Mouse (Mus musculus): ENCODE measurements at regions not wholly inside any gene's neighbourhood (a gene's known extent, or its start where the extent isn't known, plus 50 kb on each side); places are given as distances from the start of the nearest gene placed in this dataset.

GRCm38 (mm10) chr4:89053606-89054005 lies 83.3 kb upstream of the Mtap start:
- Histone ChIP-seq H3K4me1 (ENCODE audit: control insufficient read depth, insufficient read depth, low read length) (no peaks in the 10 kb centered on the region), H3K9ac (ENCODE audit: low read depth, low read length) (no peak overlapping the region), H3K4me2 (replicated peaks; ENCODE audit: low read depth, low read length) (no peak overlapping the region), H3K27ac (ENCODE audit: low read depth, low read length) (no peak overlapping the region), H3K36me3 (ENCODE audit: control insufficient read depth, insufficient read depth, low read length) (no peaks in the 10 kb centered on the region), H3K27me3 (ENCODE audit: control insufficient read depth, insufficient read depth, low read length) (no peaks in the 10 kb centered on the region), H3K4me3 (ENCODE audit: low read length) (no peak overlapping the region), H3K9me3 (ENCODE audit: control insufficient read depth, low read length) (no peaks in the 10 kb centered on the region)
- ATAC-seq (ENCODE audit: low FRiP score, low TSS enrichment) = peak; percentile 81; the same call in 1 of the 2 replicates
- WGBS = 30% methylated on average over 6 of the region's 6 CpGs

- whole genome bisulfite sequencing = 73% methylated on average over 5 of the region's 5 CpGs
- Histone ChIP-seq H3K36me3 (ENCODE audit: control insufficient read depth, insufficient read depth, low read length) (no peaks in the 10 kb centered on the region), H3K4me3 (ENCODE audit: low read length) (no peak overlapping the region), H3K4me2 (replicated peaks; ENCODE audit: low read depth, low read length) (no peak overlapping the region), H3K27ac (ENCODE audit: low read depth, low read length) (no peak overlapping the region), H3K4me1 (ENCODE audit: control insufficient read depth, insufficient read depth, low read length) (no peaks in the 10 kb centered on the region), H3K9ac (ENCODE audit: low read depth, low read length) (no peak overlapping the region), H3K9me3 (ENCODE audit: control insufficient read depth, low read length) (no peaks in the 10 kb centered on the region), H3K27me3 (ENCODE audit: control insufficient read depth, insufficient read depth, low read length) (no peaks in the 10 kb centered on the region)
- no peak for ATAC-seq (ENCODE audit: low FRiP score, low TSS enrichment)
These were observed 85.0 kb upstream of the Mtap start for GRCm38 (mm10) chr4:89051897-89052296.

GRCm38 (mm10) chr4:89050551-89051199 lies 86.2 kb upstream of the Mtap start:
- Histone ChIP-seq H3K27ac (ENCODE audit: low read depth, low read length) (no peak overlapping the region), H3K27me3 (ENCODE audit: control insufficient read depth, insufficient read depth, low read length) (no peaks in the 10 kb centered on the region), H3K4me1 (ENCODE audit: control insufficient read depth, insufficient read depth, low read length) (no peaks in the 10 kb centered on the region), H3K36me3 (ENCODE audit: control insufficient read depth, insufficient read depth, low read length) (no peaks in the 10 kb centered on the region), H3K4me3 (ENCODE audit: low read length) (no peak overlapping the region), H3K9ac (ENCODE audit: low read depth, low read length) (no peak overlapping the region), H3K4me2 (replicated peaks; ENCODE audit: low read depth, low read length) (no peak overlapping the region), H3K9me3 (ENCODE audit: control insufficient read depth, low read length) (no peaks in the 10 kb centered on the region)
- 76% methylated on average over 4 of the region's 4 CpGs for WGBS
- ATAC-seq (ENCODE audit: low FRiP score, low TSS enrichment) = no peak

- Histone ChIP-seq H3K9me3 (ENCODE audit: control insufficient read depth, low read length) (no peaks in the 10 kb centered on the region), H3K4me3 (ENCODE audit: low read length) (no peak overlapping the region), H3K27me3 (ENCODE audit: control insufficient read depth, insufficient read depth, low read length) (no peaks in the 10 kb centered on the region), H3K36me3 (ENCODE audit: control insufficient read depth, insufficient read depth, low read length) (no peaks in the 10 kb centered on the region), H3K4me2 (replicated peaks; ENCODE audit: low read depth, low read length) (no peak overlapping the region), H3K9ac (ENCODE audit: low read depth, low read length) (no peak overlapping the region), H3K27ac (ENCODE audit: low read depth, low read length) (no peak overlapping the region), H3K4me1 (ENCODE audit: control insufficient read depth, insufficient read depth, low read length) (no peaks in the 10 kb centered on the region)
- no peak for ATAC-seq (ENCODE audit: low FRiP score, low TSS enrichment)
- 75% methylated on average over 7 of the region's 7 CpGs for WGBS
These were observed 87.1 kb upstream of the Mtap start for GRCm38 (mm10) chr4:89049592-89050440.

GRCm38 (mm10) chr4:89044516-89044915 lies 92.4 kb upstream of the Mtap start:
- H3K4me3 ChIP-seq (ENCODE audit: low read length) = no peak overlapping the region
- no peaks in the 10 kb centered on the region for H3K9me3 ChIP-seq (ENCODE audit: control insufficient read depth, low read length)
- no peaks in the 10 kb centered on the region for H3K27me3 ChIP-seq (ENCODE audit: control insufficient read depth, insufficient read depth, low read length)
- no peak overlapping the region for H3K4me2 ChIP-seq (replicated peaks; ENCODE audit: low read depth, low read length)
- no peak overlapping the region for H3K27ac ChIP-seq (ENCODE audit: low read depth, low read length)
- H3K9ac ChIP-seq (ENCODE audit: low read depth, low read length) = no peak overlapping the region
- ATAC-seq (ENCODE audit: low FRiP score, low TSS enrichment) = no peak
- H3K4me1 ChIP-seq (ENCODE audit: control insufficient read depth, insufficient read depth, low read length) = no peaks in the 10 kb centered on the region
- H3K36me3 ChIP-seq (ENCODE audit: control insufficient read depth, insufficient read depth, low read length) = no peaks in the 10 kb centered on the region

- no peaks in the 10 kb centered on the region for H3K36me3 ChIP-seq (ENCODE audit: control insufficient read depth, insufficient read depth, low read length)
- ATAC-seq (ENCODE audit: low FRiP score, low TSS enrichment) = no peak
These were observed 92.9 kb upstream of the Mtap start for GRCm38 (mm10) chr4:89043982-89044381.

GRCm38 (mm10) chr4:89040856-89041255 lies 96.1 kb upstream of the Mtap start:
- Histone ChIP-seq H3K4me1 (ENCODE audit: control insufficient read depth, insufficient read depth, low read length) (no peaks in the 10 kb centered on the region), H3K27me3 (ENCODE audit: control insufficient read depth, insufficient read depth, low read length) (no peaks in the 10 kb centered on the region)

More at GRCm38 (mm10) chr4:89043982-89044381, 92.9 kb upstream of the Mtap start:
- Histone ChIP-seq H3K27ac (ENCODE audit: low read depth, low read length) (no peak overlapping the region), H3K4me1 (ENCODE audit: control insufficient read depth, insufficient read depth, low read length) (no peaks in the 10 kb centered on the region), H3K4me3 (ENCODE audit: low read length) (no peak overlapping the region), H3K4me2 (replicated peaks; ENCODE audit: low read depth, low read length) (no peak overlapping the region), H3K9ac (ENCODE audit: low read depth, low read length) (no peak overlapping the region), H3K9me3 (ENCODE audit: control insufficient read depth, low read length) (no peaks in the 10 kb centered on the region), H3K27me3 (ENCODE audit: control insufficient read depth, insufficient read depth, low read length) (no peaks in the 10 kb centered on the region)
- WGBS = 46% methylated on average over 1 of the region's 1 CpGs

GRCm38 (mm10) chr4:89038906-89039305 lies 98.0 kb upstream of the Mtap start:
- H3K4me2 ChIP-seq (replicated peaks; ENCODE audit: low read depth, low read length) = no peak overlapping the region
- WGBS = 84% methylated on average over 5 of the region's 5 CpGs

More at GRCm38 (mm10) chr4:89040856-89041255, 96.1 kb upstream of the Mtap start:
- no peaks in the 10 kb centered on the region for H3K9me3 ChIP-seq (ENCODE audit: control insufficient read depth, low read length)
- no peaks in the 10 kb centered on the region for H3K36me3 ChIP-seq (ENCODE audit: control insufficient read depth, insufficient read depth, low read length)
- no peak for ATAC-seq (ENCODE audit: low FRiP score, low TSS enrichment)
- H3K4me2 ChIP-seq (replicated peaks; ENCODE audit: low read depth, low read length) = no peak overlapping the region
- WGBS = 55% methylated on average over 5 of the region's 5 CpGs
- H3K9ac ChIP-seq (ENCODE audit: low read depth, low read length) = no peak overlapping the region
- no peak overlapping the region for H3K4me3 ChIP-seq (ENCODE audit: low read length)
- no peak overlapping the region for H3K27ac ChIP-seq (ENCODE audit: low read depth, low read length)

GRCm38 (mm10) chr4:89038135-89038534 lies 98.8 kb upstream of the Mtap start:
- WGBS = 53% methylated on average over 4 of the region's 4 CpGs
- H3K4me3 ChIP-seq (ENCODE audit: low read length) = no peak overlapping the region
- no peaks in the 10 kb centered on the region for H3K27me3 ChIP-seq (ENCODE audit: control insufficient read depth, insufficient read depth, low read length)
- H3K4me1 ChIP-seq (ENCODE audit: control insufficient read depth, insufficient read depth, low read length) = no peaks in the 10 kb centered on the region
- no peaks in the 10 kb centered on the region for H3K9me3 ChIP-seq (ENCODE audit: control insufficient read depth, low read length)
- H3K27ac ChIP-seq (ENCODE audit: low read depth, low read length) = no peak overlapping the region
- H3K36me3 ChIP-seq (ENCODE audit: control insufficient read depth, insufficient read depth, low read length) = no peaks in the 10 kb centered on the region
- no peak overlapping the region for H3K4me2 ChIP-seq (replicated peaks; ENCODE audit: low read depth, low read length)
- no peak overlapping the region for H3K9ac ChIP-seq (ENCODE audit: low read depth, low read length)
- ATAC-seq (ENCODE audit: low FRiP score, low TSS enrichment) = no peak

More at GRCm38 (mm10) chr4:89038906-89039305, 98.0 kb upstream of the Mtap start:
- Histone ChIP-seq H3K4me1 (ENCODE audit: control insufficient read depth, insufficient read depth, low read length) (no peaks in the 10 kb centered on the region), H3K27ac (ENCODE audit: low read depth, low read length) (no peak overlapping the region), H3K9me3 (ENCODE audit: control insufficient read depth, low read length) (no peaks in the 10 kb centered on the region), H3K9ac (ENCODE audit: low read depth, low read length) (no peak overlapping the region), H3K36me3 (ENCODE audit: control insufficient read depth, insufficient read depth, low read length) (no peaks in the 10 kb centered on the region), H3K4me3 (ENCODE audit: low read length) (no peak overlapping the region), H3K27me3 (ENCODE audit: control insufficient read depth, insufficient read depth, low read length) (no peaks in the 10 kb centered on the region)
- ATAC-seq (ENCODE audit: low FRiP score, low TSS enrichment) = no peak

Data from kidney, embryonic 14.5 days (tissue).